Mouse (Mus musculus): ENCODE results near the gene Asic4.

Asic4 gene

GRCm38 (mm10) chr1:75443247-75444024, 6.8 kb upstream of the Asic4 start:
- no peak for DNase-seq (ENCODE audit: extremely low read depth, insufficient read length, low spot score)

- no peak for DNase-seq (ENCODE audit: extremely low read depth, insufficient read length, low spot score)
These were observed 6.0 kb upstream of the Asic4 start for GRCm38 (mm10) chr1:75444208-75444607.

- DNase-seq (ENCODE audit: extremely low read depth, insufficient read length, low spot score) = no peak
These were observed 5.0 kb upstream of the Asic4 start for GRCm38 (mm10) chr1:75445141-75445701.

GRCm38 (mm10) chr1:75445751-75446611, 4.3 kb upstream of the Asic4 start:
- peak; percentile 56 for DNase-seq (ENCODE audit: extremely low read depth, insufficient read length, low spot score)

- DNase-seq (ENCODE audit: extremely low read depth, insufficient read length, low spot score) = no peak
These were observed 3.6 kb upstream of the Asic4 start for GRCm38 (mm10) chr1:75446656-75447055.

GRCm38 (mm10) chr1:75447265-75448051, 2.8 kb upstream of the Asic4 start:
- DNase-seq (ENCODE audit: extremely low read depth, insufficient read length, low spot score) = peak; percentile 46

GRCm38 (mm10) chr1:75448052-75448431, 2.2 kb upstream of the Asic4 start:
- no peak for DNase-seq (ENCODE audit: extremely low read depth, insufficient read length, low spot score)

- DNase-seq (ENCODE audit: extremely low read depth, insufficient read length, low spot score) = no peak
These were observed 1.3 kb upstream of the Asic4 start for GRCm38 (mm10) chr1:75448937-75449336.

GRCm38 (mm10) chr1:75449377-75450135, 680 bp upstream of the Asic4 start:
- DNase-seq (ENCODE audit: extremely low read depth, insufficient read length, low spot score) = no peak

- DNase-seq (ENCODE audit: extremely low read depth, insufficient read length, low spot score) = no peak
These were observed 1.7 kb downstream of the Asic4 start for GRCm38 (mm10) chr1:75451900-75452299.

- no peak for DNase-seq (ENCODE audit: extremely low read depth, insufficient read length, low spot score)
These were observed 5.2 kb downstream of the Asic4 start for GRCm38 (mm10) chr1:75455433-75455832.

GRCm38 (mm10) chr1:75455948-75456347, 5.7 kb downstream of the Asic4 start:
- DNase-seq (ENCODE audit: extremely low read depth, insufficient read length, low spot score) = no peak

GRCm38 (mm10) chr1:75456746-75457564, 6.7 kb downstream of the Asic4 start:
- DNase-seq (ENCODE audit: extremely low read depth, insufficient read length, low spot score) = no peak

GRCm38 (mm10) chr1:75457710-75458024, 7.4 kb downstream of the Asic4 start:
- DNase-seq (ENCODE audit: extremely low read depth, insufficient read length, low spot score) = no peak

- peak; percentile 61 for DNase-seq (ENCODE audit: extremely low read depth, insufficient read length, low spot score)
These were observed 8.0 kb downstream of the Asic4 start for GRCm38 (mm10) chr1:75458025-75458788.

- DNase-seq (ENCODE audit: extremely low read depth, insufficient read length, low spot score) = no peak
These were observed 8.8 kb downstream of the Asic4 start for GRCm38 (mm10) chr1:75458789-75459684.

- DNase-seq (ENCODE audit: extremely low read depth, insufficient read length, low spot score) = no peak
These were observed 10.1 kb downstream of the Asic4 start for GRCm38 (mm10) chr1:75460297-75460696.

GRCm38 (mm10) chr1:75462636-75463035, 12.4 kb downstream of the Asic4 start:
- DNase-seq (ENCODE audit: extremely low read depth, insufficient read length, low spot score) = no peak

Data from 3134 (cell line).